Mouse (Mus musculus) midbrain, embryonic 15.5 days (tissue): ENCODE results near the gene Ttll11. TPM values are rescaled to one million over a fixed set of nuclear protein-coding genes. Genes with fewer than 3 reads are reported as not detected.
A peak's percentile ranks its signal among the peaks of the same experiment; 100 is the strongest.

Experiments used
- ATAC-seq: fragments of 200-750 bp; cut with Nextera tagmentation; replicated peaks from 2 replicates; pipeline ENCODE4 v1.8.0; 2017; ENCODE audit warnings: moderate TSS enrichment
- H3K27ac ChIP-seq: fragments of 300-500 bp; sonication (generic); 2 replicates; pipeline ENCODE4 v1.5.1; 2015; ENCODE audit warnings: mild to moderate bottlenecking, inconsistent platforms
- H3K27me3 ChIP-seq: fragments of 300-500 bp; sonication (generic); replicated peaks from 2 replicates; pipeline ENCODE4 v1.6.1; 2015; ENCODE audit warnings: inconsistent platforms
- H3K36me3 ChIP-seq: fragments of 300-500 bp; sonication (generic); replicated peaks from 2 replicates; pipeline ENCODE4 v1.6.1; 2015; ENCODE audit warnings: inconsistent platforms
- H3K4me1 ChIP-seq: fragments of 300-500 bp; sonication (generic); 2 replicates; pipeline ENCODE4 v1.6.1; 2015; ENCODE audit warnings: inconsistent platforms
- H3K4me2 ChIP-seq: fragments of 300-500 bp; sonication (generic); 2 replicates; pipeline ENCODE4 v1.6.1; 2015; ENCODE audit warnings: inconsistent platforms, mild to moderate bottlenecking, moderate library complexity
- H3K4me3 ChIP-seq: fragments of 300-500 bp; sonication (generic); 2 replicates; pipeline ENCODE4 v1.5.1; 2015; ENCODE audit warnings: mild to moderate bottlenecking, inconsistent platforms
- H3K9ac ChIP-seq: fragments of 300-500 bp; sonication (generic); 2 replicates; pipeline ENCODE4 v1.6.1; 2015; ENCODE audit warnings: mild to moderate bottlenecking, inconsistent platforms
- H3K9me3 ChIP-seq: fragments of 300-500 bp; sonication (generic); 2 replicates; pipeline ENCODE4 v1.6.1; 2016; ENCODE audit warnings: inconsistent platforms
- WGBS: fragments of 180-500 bp; shearing (Covaris S2); methylation state at CpG from one replicate; pipeline ENCODE4 v1.1.7; 2015; ENCODE audit warnings: mixed read lengths; 5-methylcytosine and 5-hydroxymethylcytosine counted together
- polyA plus RNA-seq: library from polyadenylated mRNA; unstranded; fragments of >200 nt; fragmentation: Nextera tagmentation; extraction: Ambion mirVana; gene quantifications from 2 replicates; pipeline ENCODE4 v1.2.1, GENCODE M21; 2015

The Ttll11 gene
- polyA plus RNA-seq, 1 experiment from 2014 or later = 5.4 TPM

DNA sequence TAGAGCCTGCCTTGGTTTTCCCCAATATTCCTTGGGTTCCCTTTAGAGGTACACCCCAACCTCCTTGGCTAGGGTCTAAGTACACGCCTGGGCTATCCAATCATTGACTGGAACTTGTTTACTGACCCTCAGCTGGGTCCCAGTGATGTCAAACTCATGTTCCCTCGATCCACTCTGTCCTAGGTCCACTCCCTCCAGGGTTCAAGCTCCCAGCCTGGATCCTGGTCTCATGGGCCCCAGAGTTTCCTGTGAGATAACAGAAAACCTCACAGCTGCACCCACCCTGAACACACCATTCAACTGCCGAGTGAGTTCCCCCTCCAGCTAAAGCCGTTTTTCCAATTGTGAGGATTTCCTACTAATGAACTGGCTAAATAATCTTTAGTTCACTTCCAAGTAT is 67.6 kb downstream of the Ttll11 start:
- no peak overlapping the region for H3K9ac ChIP-seq
- 72% methylated on average over 4 of the region's 4 CpGs for WGBS
- H3K4me3 ChIP-seq = no peak overlapping the region
- no peaks in the 10 kb centered on the region for H3K9me3 ChIP-seq
- no peaks in the 10 kb centered on the region for H3K36me3 ChIP-seq
- H3K27me3 ChIP-seq = no peaks in the 10 kb centered on the region
- no peak for ATAC-seq
- no peaks in the 10 kb centered on the region for H3K4me1 ChIP-seq
- no peak overlapping the region for H3K27ac ChIP-seq
- no peak overlapping the region for H3K4me2 ChIP-seq

DNA sequence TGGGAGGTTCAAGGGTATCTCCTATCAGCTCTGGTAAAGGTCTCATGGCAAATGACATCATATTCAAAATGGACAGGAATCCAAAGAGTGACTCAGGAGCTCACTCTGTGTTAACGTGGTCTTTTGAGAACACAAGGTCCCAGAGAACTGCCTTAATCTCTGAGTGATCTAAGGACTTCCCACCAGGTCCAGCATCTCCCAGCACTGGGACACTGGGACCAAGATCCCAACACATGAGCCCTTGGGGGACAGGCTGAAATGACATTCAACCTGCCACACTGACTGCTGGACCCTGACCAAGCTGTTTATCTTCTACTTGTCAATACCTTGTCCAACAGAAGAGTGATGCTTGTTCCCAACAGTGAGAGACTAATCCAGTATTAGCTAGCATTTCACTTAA is 68.0 kb downstream of the Ttll11 start:
- 86% methylated on average over 1 of the region's 1 CpGs for WGBS
- no peaks in the 10 kb centered on the region for H3K36me3 ChIP-seq
- no peaks in the 10 kb centered on the region for H3K27me3 ChIP-seq
- H3K4me2 ChIP-seq = no peak overlapping the region
- H3K9ac ChIP-seq = no peak overlapping the region
- no peaks in the 10 kb centered on the region for H3K9me3 ChIP-seq
- H3K4me1 ChIP-seq = no peaks in the 10 kb centered on the region
- no peak overlapping the region for H3K4me3 ChIP-seq
- no peak for ATAC-seq
- H3K27ac ChIP-seq = no peak overlapping the region

DNA sequence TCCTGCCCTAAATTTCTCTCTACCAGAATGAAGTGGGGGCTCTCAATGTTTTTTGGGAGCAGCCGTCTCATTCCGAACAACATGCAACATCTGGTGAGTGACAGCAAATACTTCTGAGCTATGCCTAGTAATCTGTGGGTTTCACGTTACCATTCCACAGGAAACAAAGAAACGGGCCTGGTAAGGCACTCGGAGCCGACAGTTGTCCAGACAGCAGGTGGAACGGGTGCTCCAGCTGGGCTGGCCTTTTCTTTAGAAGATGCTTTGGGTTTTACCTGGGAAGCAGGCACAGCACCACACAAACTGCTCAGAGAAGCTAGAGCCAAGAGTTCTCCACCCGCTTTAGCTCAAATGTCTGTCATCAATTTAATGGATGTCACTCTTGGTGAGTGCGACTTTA is 69.0 kb downstream of the Ttll11 start:
- no peaks in the 10 kb centered on the region for H3K36me3 ChIP-seq
- H3K4me3 ChIP-seq = no peak overlapping the region
- H3K27me3 ChIP-seq = no peaks in the 10 kb centered on the region
- H3K4me1 ChIP-seq = peaks cover 6% of the 10 kb centered on the region
- no peaks in the 10 kb centered on the region for H3K9me3 ChIP-seq
- WGBS = 70% methylated on average over 9 of the region's 9 CpGs
- no peak overlapping the region for H3K4me2 ChIP-seq
- no peak overlapping the region for H3K9ac ChIP-seq
- ATAC-seq = no peak
- no peak overlapping the region for H3K27ac ChIP-seq

DNA sequence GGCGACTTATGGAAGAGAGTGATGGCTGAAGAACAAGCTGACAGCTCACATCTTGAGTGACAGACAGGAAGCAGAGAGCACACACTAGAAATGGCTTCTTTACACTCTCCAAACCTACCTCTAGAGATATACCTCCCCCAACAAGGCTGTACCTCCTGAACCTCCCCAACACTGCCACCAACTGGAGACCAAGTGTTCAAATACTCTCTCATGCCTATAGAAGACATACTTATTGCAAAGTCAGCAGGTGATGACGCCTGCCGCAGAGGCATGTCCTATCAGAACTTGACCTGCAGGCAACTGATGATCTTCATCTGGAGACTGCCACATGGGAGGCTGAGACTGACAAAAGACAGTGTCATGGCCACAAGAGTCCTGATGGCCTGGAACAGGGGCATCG is 70.4 kb downstream of the Ttll11 start:
- Histone ChIP-seq H3K36me3 (no peaks in the 10 kb centered on the region), H3K27ac (no peak overlapping the region), H3K9me3 (no peaks in the 10 kb centered on the region), H3K4me1 (peaks cover 7% of the 10 kb centered on the region), H3K27me3 (no peaks in the 10 kb centered on the region), H3K4me3 (no peak overlapping the region), H3K9ac (no peak overlapping the region), H3K4me2 (no peak overlapping the region)
- no peak for ATAC-seq
- WGBS = 95% methylated on average over 4 of the region's 4 CpGs

DNA sequence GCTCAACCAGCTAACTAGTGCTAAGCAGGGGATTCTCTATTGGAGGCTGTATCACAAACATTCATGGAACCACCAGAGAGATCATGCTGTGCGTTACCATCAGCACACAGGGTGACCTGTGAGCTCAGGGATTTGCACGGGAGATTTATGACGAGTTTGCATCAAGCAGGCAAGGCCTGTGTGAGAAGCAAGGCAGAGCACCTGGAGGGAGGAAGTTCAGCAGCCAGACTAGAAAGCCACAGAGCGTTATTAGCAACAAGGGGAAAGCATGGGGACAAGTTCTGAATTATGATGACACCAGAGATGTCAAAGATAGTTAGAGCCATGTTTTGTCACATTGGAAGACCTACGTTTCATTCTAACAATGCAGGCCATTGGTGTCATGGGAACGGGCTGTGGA is 72.1 kb downstream of the Ttll11 start:
- H3K9me3 ChIP-seq = no peaks in the 10 kb centered on the region
- H3K9ac ChIP-seq = no peak overlapping the region
- no peak overlapping the region for H3K27ac ChIP-seq
- no peaks in the 10 kb centered on the region for H3K27me3 ChIP-seq
- no peak for ATAC-seq
- no peak overlapping the region for H3K4me3 ChIP-seq
- H3K4me1 ChIP-seq = peaks cover 7% of the 10 kb centered on the region
- WGBS = 77% methylated on average over 6 of the region's 6 CpGs
- H3K36me3 ChIP-seq = no peaks in the 10 kb centered on the region
- no peak overlapping the region for H3K4me2 ChIP-seq

DNA sequence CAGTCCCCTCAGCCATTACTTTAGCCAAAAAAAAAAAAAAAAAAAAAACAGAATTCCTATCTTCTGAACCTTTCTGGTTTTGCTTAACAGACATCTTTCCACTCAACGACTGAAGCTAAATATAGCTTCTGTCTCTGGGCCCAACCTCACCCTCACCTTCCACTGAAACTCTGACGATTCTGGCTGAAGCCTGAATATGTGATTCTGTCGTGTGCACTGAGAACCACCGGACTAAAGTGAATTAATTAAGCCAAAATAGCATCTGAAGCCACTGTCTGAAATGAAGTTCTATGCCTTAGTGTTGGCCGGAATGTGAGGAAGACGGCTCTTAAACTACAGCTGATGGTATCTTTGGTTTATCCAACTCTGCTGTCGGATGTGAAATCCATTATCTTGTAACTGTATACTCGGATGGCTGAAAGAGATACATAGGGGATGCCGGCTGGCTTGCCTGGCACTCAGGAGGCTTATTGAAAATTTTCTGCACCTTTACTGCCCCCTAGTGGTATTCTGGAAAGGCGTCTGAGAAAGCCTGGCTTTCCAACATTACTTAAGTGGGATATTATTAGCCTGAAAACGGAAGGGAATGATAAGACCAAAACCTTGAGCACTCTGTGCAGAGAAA is 73.4 kb downstream of the Ttll11 start:
- peaks cover 7% of the 10 kb centered on the region for H3K4me1 ChIP-seq
- peak; percentile 80; the same call in 1 of the 2 replicates for ATAC-seq
- no peak overlapping the region for H3K4me3 ChIP-seq
- WGBS = 18% methylated on average over 11 of the region's 11 CpGs
- no peak overlapping the region for H3K9ac ChIP-seq
- H3K27me3 ChIP-seq = no peaks in the 10 kb centered on the region
- H3K36me3 ChIP-seq = no peaks in the 10 kb centered on the region
- H3K27ac ChIP-seq = 0 out of 2 replicates have a peak overlapping the region, but pooled peaks have one; percentile 1
- H3K9me3 ChIP-seq = no peaks in the 10 kb centered on the region
- no peak overlapping the region for H3K4me2 ChIP-seq

DNA sequence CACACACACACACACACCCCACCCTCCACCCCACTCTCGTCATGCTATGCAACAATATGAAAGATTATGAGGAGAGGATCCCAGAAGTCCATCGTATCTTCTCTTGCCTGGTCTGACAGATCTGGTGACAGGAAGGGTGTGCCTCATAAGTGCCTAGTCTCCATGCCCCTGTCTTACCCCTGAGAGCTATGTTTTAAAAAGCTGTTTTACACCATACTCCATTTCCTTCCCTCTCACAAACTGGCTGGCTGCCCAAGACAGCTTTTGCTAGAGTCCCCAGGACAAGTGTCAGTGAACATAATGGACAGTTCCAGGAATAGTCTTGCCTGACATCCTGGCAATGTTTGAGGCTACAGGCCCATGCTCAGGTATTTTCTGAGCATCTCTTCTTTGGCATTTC is 78.9 kb downstream of the Ttll11 start:
- no peaks in the 10 kb centered on the region for H3K27me3 ChIP-seq
- no peaks in the 10 kb centered on the region for H3K36me3 ChIP-seq
- H3K4me2 ChIP-seq = no peak overlapping the region
- H3K9me3 ChIP-seq = no peaks in the 10 kb centered on the region
- peaks cover 2% of the 10 kb centered on the region; the same call in 1 of the 2 replicates for H3K4me1 ChIP-seq
- 74% methylated on average over 2 of the region's 2 CpGs for WGBS
- H3K4me3 ChIP-seq = no peak overlapping the region
- H3K9ac ChIP-seq = no peak overlapping the region
- no peak for ATAC-seq
- H3K27ac ChIP-seq = no peak overlapping the region

DNA sequence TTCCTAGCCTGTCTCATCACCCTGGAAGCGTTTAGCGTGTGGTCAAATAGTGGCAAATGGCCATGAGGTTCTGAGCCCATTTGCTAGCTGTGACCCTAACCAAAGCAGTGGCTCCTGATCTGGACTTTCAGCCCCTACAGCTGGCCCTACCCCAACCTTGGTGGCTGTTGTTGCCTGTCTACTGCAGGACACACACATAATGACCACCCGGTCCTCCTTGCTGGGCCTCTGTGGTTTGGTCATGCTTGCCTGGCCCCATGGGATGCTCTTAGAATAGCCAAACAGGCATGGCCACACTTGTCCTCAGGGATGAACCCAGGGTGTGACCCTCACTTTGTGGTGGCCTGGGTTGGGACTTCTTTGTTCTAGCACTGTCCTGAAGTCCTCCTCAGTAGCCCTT is 80.0 kb downstream of the Ttll11 start:
- Histone ChIP-seq H3K9ac (no peak overlapping the region), H3K4me2 (no peak overlapping the region), H3K36me3 (no peaks in the 10 kb centered on the region), H3K4me1 (no peaks in the 10 kb centered on the region), H3K9me3 (no peaks in the 10 kb centered on the region), H3K4me3 (no peak overlapping the region), H3K27me3 (no peaks in the 10 kb centered on the region), H3K27ac (no peak overlapping the region)
- ATAC-seq = no peak
- WGBS = 88% methylated on average over 3 of the region's 3 CpGs

DNA sequence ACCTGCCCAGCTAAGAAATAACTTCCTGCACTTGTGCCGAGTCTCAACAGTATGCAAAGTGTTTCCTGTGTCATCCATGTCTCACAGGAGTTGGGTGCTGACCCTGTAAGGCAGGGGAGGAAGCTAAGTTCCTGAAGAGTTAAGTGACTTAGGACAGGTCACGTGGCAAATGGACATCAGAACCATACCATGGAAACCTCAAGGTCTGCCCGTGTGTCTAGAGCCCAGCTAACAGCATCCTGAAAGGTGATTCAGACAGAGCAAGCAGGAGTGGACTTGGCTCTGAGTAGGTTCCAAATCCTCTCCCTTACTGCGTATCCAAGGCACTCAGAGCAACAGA is 80.6 kb downstream of the Ttll11 start:
- WGBS = 85% methylated on average over 4 of the region's 4 CpGs
- H3K4me3 ChIP-seq = no peak overlapping the region
- H3K27ac ChIP-seq = no peak overlapping the region
- no peaks in the 10 kb centered on the region for H3K36me3 ChIP-seq
- H3K27me3 ChIP-seq = no peaks in the 10 kb centered on the region
- ATAC-seq = no peak
- H3K4me2 ChIP-seq = no peak overlapping the region
- no peaks in the 10 kb centered on the region for H3K4me1 ChIP-seq
- no peaks in the 10 kb centered on the region for H3K9me3 ChIP-seq
- H3K9ac ChIP-seq = no peak overlapping the region

DNA sequence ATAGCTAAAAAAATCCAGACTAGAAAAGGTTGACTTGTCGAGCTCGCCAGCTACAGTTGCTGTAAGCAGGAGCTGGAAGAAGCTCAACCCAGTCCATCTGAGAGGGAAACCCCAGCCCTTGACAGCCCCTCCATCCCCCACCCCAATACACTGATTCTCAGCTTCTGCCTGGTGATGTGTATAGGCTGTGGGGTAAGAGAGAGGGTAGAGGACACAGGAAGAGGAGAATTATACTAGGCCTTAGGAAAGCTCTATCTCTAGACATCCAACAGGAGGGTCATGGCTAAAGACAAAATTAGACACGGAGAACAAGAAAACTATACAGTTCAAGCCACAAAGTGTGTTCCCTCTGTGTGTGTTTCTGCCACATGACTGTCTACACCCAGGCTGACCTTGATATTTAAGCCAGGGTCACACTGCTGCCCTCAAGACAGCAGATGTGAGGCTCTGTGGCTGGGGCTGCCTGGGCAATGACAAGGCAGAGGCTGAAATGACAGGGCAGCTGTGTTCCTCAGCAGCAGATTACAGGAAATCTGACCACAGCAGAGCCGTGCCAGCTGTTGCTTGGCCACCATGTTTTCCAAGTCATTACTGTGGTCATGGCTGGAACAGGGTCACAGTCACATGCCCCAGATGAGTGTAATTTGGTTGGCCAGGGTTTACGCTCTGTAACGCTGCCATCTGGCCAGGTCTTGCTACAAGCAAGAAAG is 81.1 kb downstream of the Ttll11 start:
- 91% methylated on average over 6 of the region's 6 CpGs for WGBS
- H3K27me3 ChIP-seq = no peaks in the 10 kb centered on the region
- H3K4me3 ChIP-seq = no peak overlapping the region
- no peak overlapping the region for H3K9ac ChIP-seq
- H3K9me3 ChIP-seq = no peaks in the 10 kb centered on the region
- H3K4me1 ChIP-seq = no peaks in the 10 kb centered on the region
- H3K36me3 ChIP-seq = no peaks in the 10 kb centered on the region
- no peak overlapping the region for H3K4me2 ChIP-seq
- H3K27ac ChIP-seq = no peak overlapping the region
- no peak for ATAC-seq

DNA sequence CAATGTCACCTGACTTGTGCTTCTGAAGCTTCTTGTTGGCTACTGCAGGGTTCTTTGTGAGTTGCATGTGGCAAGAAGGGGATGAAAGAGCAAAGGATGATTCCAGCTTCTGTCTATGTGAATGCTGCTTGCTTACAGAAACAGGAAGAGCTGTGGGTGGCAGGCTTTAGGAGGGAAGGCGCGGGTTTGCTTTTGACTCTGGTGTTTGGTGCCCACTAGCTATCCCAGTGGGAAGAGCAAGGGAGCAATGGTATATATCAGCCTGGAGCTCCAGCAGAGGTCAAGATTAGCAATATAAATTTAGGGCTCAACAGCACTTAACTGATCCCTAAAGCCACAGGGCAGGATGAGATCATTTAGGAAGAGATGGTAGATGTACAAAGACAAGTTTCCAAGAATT is 82.6 kb downstream of the Ttll11 start:
- no peak overlapping the region for H3K9ac ChIP-seq
- 78% methylated on average over 2 of the region's 2 CpGs for WGBS
- no peak for ATAC-seq
- no peaks in the 10 kb centered on the region for H3K4me1 ChIP-seq
- H3K27ac ChIP-seq = no peak overlapping the region
- H3K4me3 ChIP-seq = no peak overlapping the region
- no peaks in the 10 kb centered on the region for H3K9me3 ChIP-seq
- no peak overlapping the region for H3K4me2 ChIP-seq
- no peaks in the 10 kb centered on the region for H3K27me3 ChIP-seq
- no peaks in the 10 kb centered on the region for H3K36me3 ChIP-seq

DNA sequence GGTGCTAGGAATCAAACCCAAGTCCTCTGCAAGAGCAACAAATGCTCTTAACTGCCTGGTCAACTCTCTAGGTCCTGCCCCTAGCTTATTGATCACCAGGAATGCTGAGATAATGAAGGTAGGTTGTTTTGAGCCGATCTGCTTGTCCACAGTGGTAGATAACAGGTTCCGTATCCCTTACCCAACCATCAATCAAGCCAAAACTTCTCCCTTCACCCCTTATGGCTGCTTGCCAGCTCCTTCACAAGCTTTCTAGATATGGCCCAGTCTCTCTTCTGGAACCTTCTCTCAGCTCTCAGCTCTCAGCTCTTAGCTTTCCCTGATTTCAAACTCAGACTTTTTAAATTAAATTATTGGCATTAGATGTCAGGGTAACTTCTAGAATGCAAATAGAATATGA is 85.2 kb downstream of the Ttll11 start:
- 86% methylated on average over 2 of the region's 2 CpGs for WGBS
- Histone ChIP-seq H3K27me3 (no peaks in the 10 kb centered on the region), H3K9ac (no peak overlapping the region), H3K4me1 (no peaks in the 10 kb centered on the region), H3K4me2 (no peak overlapping the region), H3K36me3 (no peaks in the 10 kb centered on the region), H3K9me3 (no peaks in the 10 kb centered on the region), H3K27ac (no peak overlapping the region), H3K4me3 (no peak overlapping the region)
- no peak for ATAC-seq

DNA sequence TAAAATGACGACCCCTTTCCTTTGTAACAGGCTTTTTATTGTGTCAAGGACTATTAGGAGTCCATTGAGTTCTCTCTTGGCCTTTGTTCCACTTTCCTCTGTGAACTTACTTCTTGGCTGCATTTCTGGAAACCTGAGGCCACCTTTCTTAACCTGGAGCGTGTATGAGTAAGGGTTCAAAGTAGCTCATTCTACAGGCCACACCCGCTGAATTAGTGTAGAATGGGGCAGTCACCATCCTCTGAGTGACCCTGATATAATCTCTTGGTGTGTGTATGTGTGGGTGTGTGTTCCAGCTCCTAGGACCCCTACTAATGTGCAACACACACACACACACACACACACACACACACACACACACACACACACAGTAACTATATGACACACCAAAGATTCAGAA is 89.1 kb downstream of the Ttll11 start:
- H3K36me3 ChIP-seq = no peaks in the 10 kb centered on the region
- H3K4me3 ChIP-seq = no peak overlapping the region
- H3K4me1 ChIP-seq = no peaks in the 10 kb centered on the region
- no peak overlapping the region for H3K27ac ChIP-seq
- 80% methylated on average over 3 of the region's 3 CpGs for WGBS
- no peak for ATAC-seq
- H3K9me3 ChIP-seq = no peaks in the 10 kb centered on the region
- no peak overlapping the region for H3K4me2 ChIP-seq
- no peaks in the 10 kb centered on the region for H3K27me3 ChIP-seq
- no peak overlapping the region for H3K9ac ChIP-seq
